Mouse (Mus musculus) adrenal gland, postnatal 36 days (tissue): ENCODE results near the gene Ppp2r1b. TPM values are rescaled to one million over a fixed set of nuclear protein-coding genes. Genes with fewer than 3 reads are reported as not detected.

Experiments
- DNase-seq, 2 experiments: peaks; one replicate each; pipeline ENCODE4 v3.0.0; 2021; ENCODE audit warnings: mixed read lengths in 1 of 2
- total RNA-seq, 2 experiments: library from RNA; stranded (reverse); gene quantifications; 2 replicates each; pipeline ENCODE4 v1.2.3; 2021

The Ppp2r1b gene
- total RNA-seq, 2 experiments from 2014 or later: 35.4 to 35.7 TPM

DNA sequence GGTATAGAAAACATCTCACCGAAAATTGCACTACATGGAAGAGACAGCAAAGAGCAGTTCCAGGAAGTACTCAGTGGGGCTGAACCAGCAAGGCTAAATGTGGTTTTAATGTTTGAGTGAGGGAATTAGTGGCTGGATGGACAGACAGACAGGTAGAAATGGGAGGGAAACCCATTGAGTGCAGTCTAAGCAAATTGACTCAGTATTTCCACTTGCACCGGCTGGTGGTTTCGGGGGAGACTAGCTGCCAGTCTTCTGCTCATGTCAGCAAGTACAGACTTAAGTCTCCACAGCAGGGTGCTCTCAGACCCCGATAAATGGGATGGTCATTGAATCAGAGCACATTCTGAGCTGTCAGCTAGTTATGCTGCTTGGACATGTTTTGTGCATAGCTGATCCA is 9.0 kb upstream of the Ppp2r1b start:
- no peak for DNase-seq

DNA sequence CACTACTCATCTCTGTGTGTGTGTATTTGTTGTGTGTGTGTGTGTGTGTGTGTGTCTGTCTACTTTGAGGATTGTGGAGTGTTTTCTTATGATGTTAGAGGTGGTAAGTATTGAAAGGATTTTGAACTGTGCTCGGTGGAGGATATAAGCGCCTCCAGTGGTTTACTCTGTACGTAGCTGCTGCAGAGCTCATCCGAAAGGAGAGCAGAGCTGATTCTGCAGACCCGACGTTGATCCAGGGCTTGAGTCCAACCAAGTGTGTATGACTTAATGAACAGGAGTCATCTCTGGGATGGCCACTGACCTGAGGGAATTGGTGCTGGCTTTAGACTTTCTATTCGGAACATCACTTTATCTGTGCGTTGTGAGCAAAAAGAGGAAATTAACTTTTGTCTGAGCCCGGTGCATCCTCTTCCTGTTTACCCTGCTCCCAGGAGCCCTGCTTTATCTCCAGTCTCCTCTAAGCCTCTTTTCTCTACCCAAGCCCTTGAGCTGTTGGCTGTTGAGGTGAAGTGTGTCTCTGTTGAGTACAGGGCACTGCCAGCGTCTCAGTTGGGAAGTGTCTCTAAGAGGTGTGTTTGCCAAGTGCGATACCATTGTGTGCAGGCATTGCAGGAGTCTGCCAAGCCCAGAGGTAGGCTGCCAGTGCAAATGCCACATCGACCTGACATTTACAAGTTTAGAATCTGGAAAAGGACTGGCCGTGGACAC is 3.9 kb upstream of the Ppp2r1b start:
- DNase-seq: no peak

DNA sequence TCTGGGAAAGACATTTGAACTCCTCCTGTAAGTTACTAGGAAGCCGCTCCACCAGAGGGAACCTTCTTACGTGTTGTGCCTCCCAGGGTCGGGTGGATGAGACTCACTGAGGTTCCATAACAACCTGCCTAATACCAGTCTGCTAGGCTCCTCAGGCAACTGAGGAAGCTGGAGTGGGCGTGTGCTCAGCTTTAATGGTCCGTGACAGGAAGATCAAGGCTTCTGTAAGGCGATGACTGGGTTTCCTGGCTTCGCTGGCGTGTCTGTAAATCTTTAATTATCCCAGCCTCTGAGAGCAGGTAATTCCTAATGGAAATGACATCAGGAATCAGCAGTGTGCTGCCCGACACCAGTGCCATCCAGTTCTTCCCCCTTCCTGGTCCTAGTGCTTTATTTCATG is 446 bp downstream of the Ppp2r1b start:
- DNase-seq: no peak

DNA sequence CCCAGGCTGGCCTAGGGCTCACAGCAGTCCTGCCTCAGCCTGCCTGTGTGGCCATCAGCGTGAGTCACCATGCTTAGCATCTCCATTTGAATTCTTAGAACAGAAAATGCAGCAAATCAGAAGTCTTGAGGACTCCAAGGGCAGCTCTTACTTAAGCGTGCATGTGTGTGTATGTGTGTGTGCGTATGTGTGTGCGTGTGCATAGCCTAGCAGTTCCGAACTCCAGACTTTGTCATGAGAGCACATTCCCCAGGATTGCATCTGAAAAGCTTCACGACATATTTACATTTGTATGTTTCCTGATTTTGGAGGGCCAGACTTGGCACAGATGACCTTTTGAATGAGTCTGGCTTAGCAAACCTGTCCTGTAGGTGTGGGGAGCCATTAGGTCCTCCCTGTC is 2.0 kb downstream of the Ppp2r1b start:
- DNase-seq: no peak

DNA sequence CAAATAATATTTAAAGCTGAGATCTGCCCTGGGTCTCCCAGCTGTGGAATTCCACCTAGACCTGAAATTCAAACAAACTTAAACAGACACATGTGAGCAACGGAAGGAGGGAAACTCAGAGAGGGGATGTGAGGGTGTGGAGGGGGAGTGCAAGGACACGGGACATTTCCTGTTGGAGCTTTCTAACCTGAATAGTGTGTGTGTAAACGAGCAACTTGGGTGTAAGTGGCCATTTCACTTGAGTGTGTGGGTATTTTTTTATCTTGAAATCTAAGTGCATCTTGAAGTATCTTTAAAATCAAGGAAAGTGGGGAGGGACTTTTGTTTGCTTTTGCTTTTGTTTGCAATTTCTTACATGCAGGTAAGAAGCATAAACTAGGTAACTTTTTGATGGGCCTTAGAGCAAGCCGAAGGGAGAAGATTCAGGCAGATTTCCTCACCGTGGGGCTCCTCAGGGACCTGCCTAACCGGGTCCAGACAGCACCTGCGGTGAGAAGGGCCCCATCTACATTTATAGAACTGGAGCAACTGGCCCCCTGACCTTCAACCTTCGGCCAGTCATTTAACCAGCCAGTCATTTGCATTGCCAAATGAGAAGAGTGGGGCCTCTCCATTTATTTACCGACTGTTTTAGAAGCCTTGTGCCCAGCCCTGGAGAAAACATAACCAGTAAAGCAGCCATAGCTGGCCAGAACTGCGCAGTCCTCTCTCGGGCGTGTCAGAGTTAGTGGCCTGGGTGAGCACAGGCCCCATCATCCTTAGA is 2.7 kb downstream of the Ppp2r1b start:
- DNase-seq: no peak

DNA sequence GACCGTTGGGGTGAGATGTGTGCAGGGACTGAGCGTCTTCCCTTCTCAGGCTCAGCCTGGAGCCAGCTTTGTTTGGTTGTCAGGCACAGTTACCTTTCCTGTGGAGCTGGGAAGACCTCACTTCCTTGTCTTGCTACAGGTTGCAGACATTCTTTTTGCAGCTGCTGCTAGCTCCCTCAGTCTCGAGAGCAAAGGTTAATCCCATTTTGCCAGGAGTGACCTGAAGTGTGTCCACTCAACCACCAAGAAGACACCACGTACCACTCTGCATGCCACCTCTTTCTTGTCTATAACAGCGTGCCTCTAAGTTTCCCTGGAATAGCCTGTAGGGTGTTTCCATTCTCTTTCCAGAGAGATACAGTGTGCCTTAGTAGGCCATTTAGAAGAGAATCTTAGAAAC is 3.7 kb downstream of the Ppp2r1b start:
- DNase-seq: no peak

DNA sequence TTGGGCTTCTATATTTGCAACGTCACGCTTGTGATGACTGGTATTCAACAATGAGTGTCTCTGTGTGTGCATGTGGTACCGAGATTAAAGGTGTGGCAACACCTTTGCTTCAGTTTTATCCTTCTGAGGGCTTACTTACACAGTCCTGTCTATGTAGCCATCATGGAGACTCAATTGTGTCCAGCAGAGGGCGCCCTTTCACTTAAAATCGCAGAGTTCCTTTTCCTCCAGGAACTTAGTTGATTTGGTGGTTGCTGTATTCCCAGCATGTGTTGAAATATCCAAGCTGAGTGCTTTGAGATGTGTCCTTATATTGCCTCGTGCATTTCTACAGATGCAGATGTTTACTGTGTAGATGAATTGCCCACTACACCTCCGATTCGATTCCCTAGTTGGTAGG is 4.1 kb downstream of the Ppp2r1b start:
- DNase-seq: peak; percentile 89 to 92

DNA sequence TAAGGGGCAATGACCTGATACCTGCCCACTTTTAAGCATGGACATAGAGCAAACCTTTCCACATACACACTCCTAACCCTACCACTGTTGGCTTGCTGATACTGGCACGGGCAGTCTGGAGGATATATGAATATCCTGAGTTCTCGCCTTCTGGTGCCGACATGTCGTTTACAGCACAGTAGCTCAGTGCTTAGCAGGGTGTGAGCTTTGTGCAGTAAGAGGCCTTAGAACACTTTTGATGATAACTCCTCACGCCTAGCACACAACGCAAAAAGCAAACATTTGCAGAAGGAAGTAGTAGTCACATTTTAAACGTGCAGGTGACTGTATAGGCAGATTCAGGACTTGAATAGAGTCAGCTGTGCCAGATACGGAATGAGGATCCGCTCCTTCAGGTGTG is 4.7 kb downstream of the Ppp2r1b start:
- no peak for DNase-seq

DNA sequence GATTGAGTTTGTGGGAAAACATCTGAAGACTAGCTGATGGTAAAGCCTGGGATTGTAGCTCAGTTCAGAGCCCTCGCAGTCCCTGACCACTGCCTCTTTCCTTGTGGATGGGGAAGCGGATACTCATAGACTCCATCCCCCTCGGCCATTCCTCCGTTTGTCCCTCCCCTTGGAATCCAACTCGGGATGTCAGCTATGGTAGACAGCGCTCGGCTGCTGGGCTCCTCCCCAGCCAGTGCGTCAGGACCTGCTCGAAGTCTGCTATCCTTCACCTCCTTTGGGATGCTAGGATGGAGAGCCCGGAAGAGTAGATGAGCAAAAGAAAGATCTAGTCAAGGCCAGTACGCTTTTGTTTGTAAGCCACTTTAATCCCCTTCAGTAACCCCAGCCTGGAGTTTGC is 5.2 kb downstream of the Ppp2r1b start:
- no peak for DNase-seq

DNA sequence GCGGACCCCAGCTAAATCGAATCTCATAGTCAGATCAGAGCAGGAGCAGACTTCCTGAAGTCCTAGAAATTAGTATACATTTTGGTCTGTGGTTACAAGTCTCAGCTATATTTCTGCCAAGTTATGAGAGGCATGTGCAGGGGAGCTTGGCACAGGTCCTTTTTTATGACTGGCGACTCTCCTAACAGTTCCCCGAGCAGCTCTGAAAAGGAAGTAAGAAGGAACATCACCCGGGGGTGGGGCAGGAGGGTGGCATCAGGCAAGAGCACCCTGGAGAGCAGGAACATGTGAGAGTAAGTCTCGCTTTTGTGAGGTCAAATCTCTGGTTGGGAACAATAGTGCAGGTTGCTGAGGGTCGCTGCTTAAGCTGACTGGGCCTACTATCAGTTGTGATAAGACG is 5.6 kb downstream of the Ppp2r1b start:
- no peak for DNase-seq

DNA sequence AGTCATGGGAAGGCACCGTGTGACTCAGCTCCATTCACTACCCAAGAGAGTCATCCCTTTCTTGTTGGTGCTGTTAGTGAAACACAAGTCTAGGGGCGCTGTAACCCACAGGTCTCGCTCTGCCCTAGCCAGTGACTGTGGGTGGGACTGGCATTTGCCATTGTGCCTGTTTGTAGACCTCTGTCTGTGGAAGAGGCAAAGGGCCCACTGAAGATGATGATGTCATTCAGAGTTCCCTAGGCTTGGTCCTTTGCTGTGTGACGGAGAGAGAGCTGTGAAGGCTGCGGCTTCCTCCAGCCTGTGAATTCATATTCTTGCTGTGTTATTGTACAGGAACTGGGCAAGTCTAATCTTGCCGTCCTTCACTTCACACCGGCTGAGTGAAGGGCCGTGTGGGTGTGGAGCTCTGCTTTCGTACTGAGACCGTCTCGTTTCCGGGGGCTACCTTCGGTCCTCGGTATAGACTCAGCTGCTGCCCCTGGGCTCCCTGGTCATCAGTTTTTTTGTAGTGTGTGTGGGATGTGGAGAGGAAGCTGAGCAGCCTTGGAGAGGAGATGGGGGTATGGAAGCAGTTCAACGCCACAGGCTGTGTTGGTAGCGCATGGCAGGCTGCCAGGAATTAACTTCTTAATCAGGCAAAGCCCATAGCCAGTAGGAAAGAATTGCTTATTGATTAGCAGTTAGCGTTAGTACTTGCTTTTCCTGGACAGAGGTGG is 7.7 kb downstream of the Ppp2r1b start:
- peak; percentile 21 to 30 for DNase-seq

DNA sequence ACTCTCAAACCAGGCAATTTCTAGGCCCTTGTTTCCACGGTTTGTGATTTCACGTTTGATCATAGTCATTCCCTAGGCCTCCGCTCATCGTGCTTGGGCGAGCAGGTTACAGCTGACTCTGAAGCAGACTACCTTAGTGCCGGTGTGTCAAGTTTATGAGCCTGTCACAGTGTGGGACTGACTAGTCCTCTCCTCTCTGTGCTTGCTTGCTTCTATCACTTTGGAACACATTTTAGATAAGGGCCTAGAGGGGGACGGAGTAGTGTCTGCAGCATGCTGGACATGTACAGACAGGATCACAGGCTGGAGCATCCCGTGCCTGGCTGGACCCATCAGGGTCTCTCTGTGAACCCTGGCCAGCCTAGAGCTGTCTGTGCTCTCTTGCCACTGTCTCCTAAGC is 9.3 kb downstream of the Ppp2r1b start:
- DNase-seq: no peak

DNA sequence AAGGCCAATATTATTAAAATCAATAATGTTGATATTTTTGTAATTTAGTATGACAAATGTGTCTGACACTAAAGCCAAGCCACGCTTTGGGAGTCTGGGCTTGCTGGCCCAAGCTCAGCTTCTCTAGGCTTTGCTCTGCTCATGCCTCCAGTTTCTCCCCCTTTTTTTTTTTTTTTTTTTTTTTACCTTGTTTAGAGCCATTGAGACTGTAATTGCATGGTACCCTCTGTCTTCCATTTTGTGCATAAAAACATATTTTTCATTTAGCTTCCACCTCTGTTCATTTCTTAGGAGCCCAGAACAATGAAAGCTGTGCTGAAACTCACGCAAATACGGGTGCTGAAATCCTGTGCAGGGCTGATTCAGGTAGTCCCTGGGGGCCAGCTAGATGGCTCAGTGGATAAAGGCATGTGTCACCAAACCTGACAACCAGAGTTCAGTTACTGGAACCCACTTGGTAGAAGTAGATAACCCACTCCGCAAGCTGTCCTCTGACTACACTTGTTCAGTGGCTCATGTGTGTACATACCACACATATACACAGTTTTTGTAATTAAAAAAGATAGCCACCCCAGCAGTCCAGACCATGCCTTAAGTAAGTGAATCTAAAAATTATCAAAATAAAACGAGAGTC is 10.1 kb downstream of the Ppp2r1b start:
- no peak for DNase-seq

DNA sequence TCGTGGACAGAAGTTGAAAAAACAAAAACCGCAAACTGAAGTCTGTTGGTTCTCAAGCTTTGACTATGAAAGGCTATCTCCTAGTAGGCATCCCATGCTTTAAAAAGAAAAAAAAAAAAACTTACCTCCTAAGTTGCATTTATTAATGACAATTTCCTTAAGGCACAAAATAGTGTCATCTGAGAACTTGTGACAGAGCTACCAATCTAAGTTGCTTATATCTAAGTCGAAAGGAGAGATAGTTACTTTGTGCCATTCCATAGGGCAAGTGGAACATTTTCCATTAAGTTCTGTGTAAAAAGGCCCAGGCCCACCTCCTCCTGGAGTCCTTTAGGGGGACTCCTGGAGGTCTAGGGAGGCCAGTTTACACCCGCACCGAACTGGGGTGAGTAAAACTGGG is 10.7 kb downstream of the Ppp2r1b start:
- no peak for DNase-seq

DNA sequence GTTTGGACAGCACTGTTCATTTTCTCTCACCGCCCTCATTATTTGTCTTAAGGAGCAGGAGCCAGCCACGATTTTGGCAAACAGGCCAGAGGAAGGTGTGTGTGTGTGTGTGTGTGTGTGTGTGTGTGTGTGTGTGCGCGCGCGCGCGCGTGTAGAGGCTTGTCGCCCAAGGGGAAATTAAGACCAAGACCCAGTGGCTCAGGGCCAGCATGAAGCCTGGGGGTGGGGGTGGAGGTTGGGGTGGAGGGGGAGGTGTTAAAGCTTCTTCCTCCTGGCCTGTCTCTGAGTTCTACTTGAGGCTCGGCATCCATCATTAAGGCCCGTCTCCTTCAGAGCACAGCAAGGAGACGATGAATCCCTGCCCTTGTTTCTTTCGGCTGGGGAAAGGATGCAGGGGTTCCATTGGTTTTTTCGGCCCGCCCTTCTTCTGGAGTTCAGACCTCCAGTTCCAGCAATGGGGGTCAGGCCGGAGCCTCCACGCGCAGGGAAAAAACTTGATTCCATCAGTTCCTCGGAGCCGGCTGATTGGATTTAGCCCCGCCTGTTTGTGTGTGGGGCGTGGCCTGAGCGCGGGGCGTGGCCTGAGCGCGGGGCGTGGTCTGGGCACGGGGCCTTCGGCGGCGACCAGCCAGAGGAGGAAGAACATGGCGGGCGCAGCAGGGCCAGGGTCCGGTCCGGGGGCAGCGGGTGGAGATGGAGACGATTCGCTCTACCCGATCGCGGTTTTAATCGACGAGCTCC is 11.4 kb downstream of the Ppp2r1b start:
- peak; percentile 94 to 95 for DNase-seq

DNA sequence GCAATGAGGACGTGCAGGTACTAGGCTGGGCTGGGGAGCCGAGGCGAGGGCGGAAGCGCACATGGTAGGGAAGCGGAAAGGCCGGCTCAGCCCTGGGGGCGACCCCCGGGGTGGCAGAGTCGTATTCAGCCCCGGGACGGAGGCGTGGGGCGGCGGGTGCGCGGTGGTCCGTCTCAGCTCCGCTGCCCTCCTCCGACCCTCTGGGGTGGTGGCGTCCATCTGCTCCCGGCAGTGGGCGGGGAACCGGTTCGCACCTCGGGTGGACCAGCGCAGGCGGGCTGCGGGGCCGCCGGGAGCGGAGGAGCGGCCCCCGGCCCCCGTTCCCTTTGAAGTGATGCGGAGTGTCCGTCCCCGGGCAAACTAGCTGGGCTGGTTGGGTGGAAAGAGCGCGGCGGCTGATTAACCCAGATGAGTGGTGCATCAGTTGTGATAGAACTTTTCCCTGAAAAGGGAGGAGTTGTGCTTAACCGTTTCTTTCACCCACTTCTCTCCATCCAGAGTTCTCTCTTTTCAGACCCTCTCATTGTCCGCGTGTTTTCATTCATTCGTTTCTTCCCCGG is 12.1 kb downstream of the Ppp2r1b start:
- peak; percentile 62 to 69 for DNase-seq

DNA sequence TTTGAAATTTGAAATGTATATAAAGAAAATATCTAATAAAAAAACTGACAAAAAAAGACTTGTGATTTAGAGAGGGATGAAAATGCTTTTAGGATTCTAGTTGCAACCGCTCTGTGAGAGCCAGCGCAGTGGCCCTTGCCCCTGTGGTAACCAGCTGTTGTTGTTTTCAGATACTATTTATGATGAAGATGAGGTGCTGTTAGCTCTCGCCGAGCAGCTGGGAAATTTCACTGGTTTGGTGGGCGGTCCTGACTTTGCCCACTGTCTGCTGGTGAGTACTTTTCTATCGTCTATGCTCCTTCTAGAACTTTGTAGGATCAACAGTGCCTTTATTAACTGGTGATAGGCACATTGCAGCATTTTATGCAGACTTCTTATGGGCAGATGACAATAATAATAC is 13.6 kb downstream of the Ppp2r1b start:
- DNase-seq: no peak

DNA sequence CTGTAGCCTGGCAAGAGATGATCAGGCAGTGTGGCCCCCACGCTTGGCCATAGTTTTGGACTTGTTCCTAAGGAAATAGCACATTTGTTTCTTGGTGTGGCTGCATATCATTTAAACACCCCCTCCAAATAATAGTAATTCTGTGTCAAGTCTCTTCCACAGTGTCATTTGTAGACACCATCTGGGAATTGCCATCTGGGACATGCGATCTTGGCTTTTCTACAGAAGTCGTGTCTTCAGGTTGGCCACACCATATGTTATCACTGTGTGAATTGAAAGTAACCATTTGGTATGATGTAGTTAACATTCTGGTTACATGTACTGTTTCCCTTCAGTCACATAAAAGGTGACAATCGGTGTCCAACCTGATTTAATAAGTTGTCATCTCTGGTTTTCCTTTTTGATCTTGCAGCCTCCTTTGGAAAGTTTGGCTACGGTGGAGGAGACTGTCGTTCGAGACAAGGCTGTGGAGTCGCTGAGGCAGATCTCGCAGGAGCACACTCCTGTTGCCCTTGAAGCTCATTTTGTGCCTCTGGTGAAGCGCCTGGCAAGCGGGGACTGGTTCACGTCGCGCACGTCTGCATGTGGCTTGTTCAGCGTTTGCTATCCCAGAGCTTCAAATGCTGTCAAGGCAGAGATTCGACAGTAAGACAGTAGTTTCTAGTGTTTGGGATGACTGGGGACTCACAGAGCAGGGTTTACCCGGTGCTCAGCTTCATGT is 16.2 kb downstream of the Ppp2r1b start:
- DNase-seq: no peak

DNA sequence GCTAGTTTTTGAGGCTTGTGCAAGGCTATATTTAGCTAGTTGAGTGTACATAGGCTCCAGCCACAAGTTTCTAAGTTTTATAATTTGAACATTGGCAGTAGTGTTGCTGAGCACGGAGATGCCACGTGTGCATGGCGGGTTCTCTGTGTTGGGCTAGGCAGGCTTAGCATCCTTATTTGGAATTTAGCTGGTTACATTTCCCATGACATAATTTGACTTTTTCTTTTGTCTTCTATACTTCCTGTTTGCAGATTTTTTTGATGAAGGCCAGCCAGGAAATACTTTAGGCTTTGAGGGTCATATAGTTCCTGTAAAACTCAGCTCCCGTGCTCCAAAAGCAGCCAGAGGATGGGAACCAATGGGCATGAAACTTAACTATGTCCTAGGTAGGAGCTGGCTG is 18.7 kb downstream of the Ppp2r1b start:
- DNase-seq: no peak

DNA sequence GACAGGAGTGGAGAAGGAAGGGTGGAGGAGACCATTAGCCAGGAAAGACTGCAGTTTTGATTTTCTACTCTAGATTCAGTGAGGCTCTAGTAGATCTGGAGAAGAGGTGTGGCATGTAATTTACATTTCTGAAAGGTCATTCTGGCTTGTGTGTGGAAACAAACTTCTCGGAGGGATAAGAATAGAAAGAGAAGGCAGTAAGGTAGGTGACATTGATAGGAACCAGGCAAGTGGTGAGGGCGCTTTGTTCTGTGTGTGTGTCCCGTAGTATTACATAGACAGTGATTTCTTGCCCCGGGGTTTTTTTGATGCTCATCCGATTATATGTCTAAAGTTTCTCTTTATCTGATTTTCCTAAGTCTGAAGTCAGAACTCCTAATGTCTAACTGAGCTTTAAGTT is 19.8 kb downstream of the Ppp2r1b start:
- DNase-seq: no peak

DNA sequence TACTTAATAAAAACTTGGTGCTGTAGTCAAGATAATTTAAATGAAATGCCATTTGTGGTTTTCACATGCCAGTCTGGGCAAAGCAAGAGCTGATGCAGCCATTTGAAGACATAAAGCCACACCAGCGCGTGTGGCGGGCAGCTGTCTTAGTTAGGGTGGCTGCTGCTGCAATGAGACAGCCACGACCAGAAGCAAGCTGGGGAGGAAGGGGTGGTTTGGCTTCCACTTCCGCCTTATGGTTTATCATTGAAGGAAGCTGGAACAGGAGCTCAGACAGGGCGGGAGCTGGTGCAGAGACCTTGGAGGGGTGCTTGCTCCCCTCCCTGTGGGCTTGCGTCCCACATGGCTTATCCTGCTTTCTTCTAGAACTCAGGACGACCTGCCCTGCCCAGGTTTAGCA is 20.7 kb downstream of the Ppp2r1b start:
- DNase-seq: no peak
